Mouse (Mus musculus): ENCODE data around the gene Klk1b8. TPM values are rescaled to one million over a fixed set of nuclear protein-coding genes. Genes with fewer than 3 reads are reported as not detected.

Gene Klk1b8
- total and polyA plus RNA-seq, 3 experiments: not detected

DNA sequence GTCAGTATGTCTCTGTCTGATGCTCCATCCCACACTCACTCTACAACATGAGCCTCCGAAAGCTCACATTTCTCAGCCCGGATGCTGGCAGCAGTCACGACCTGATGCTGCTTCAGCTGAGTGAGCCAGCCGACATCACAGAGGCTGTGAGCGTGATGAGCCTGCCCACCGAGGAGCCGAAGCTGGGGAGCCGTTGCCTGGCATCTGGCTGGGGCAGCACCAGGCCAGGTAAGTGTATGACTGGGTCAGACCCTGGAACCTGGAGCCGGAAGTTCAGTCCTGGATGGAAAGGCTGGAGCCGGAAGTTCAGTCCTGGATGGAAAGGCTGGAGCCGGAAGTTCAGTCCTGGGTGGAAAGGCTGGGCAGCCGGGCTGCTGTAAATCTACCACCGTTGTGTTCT lies 32.0 kb upstream of the Klk1b8 start:
- H3K27me3 ChIP-seq (replicated peaks): peaks cover 78% of the 10 kb centered on the region
- no peak overlapping the region for H3K4me2 ChIP-seq (ENCODE audit: insufficient read depth, low read depth, poor library complexity, severe bottlenecking)
- H3K9ac ChIP-seq (ENCODE audit: insufficient read depth, low read depth): no peak overlapping the region
- H3K27ac ChIP-seq (ENCODE audit: insufficient read depth, low read depth): no peak overlapping the region
- H3K36me3 ChIP-seq (replicated peaks in 1 of 2; ENCODE audit: control insufficient read depth in 1 of 2, insufficient read depth in 1 of 2, low read length in 1 of 2): no peaks in the 10 kb centered on the region
- peaks cover 0 to 8% of the 10 kb centered on the region in 2 experiments; a peak in 2 of 4 replicates for H3K4me1 ChIP-seq (ENCODE audit: control insufficient read depth in 1 of 2, insufficient read depth in 2 of 2)
- no peaks in the 10 kb centered on the region for H3K79me2 ChIP-seq (replicated peaks; ENCODE audit: control insufficient read depth, extremely low read depth, insufficient read depth, poor library complexity, severe bottlenecking)
- H3K9me3 ChIP-seq (replicated peaks; ENCODE audit: low read length): no peaks in the 10 kb centered on the region
- in situ Hi-C loops (cut with MboI; ENCODE audit: low pct_ligation_motif_present, low pct_unique_long_range_greater_than_20kb, low sequenced_read_pairs): no loop called here
- TF ChIP-seq CTCF (conservative IDR thresholded peaks at IDR 0.05 in 1 of 2, IDR thresholded peaks at IDR 0.05 in 1 of 2; ENCODE audit: low read depth in 2 of 2, low read length in 2 of 2) (no peak), MAFK (IDR thresholded peaks at IDR 0.05; ENCODE audit: insufficient replicate concordance, low read length) (no peak), IRF4 (IDR thresholded peaks at IDR 0.05; ENCODE audit: low read depth, low read length) (no peak), USF1 (IDR thresholded peaks at IDR 0.05; ENCODE audit: low read depth, low read length) (no peak), RCOR1 (conservative IDR thresholded peaks at IDR 0.05; ENCODE audit: low read depth, low read length) (no peak), POLR2A (IDR thresholded peaks at IDR 0.05; ENCODE audit: low read depth, low read length) (no peak), ZKSCAN1 (IDR thresholded peaks at IDR 0.05; ENCODE audit: borderline replicate concordance, low read depth, low read length) (no peak), GABPA (IDR thresholded peaks at IDR 0.05; ENCODE audit: insufficient replicate concordance, low read depth, low read length) (no peak), SIN3A (IDR thresholded peaks at IDR 0.05; ENCODE audit: low read length) (no peak), CHD2 (IDR thresholded peaks at IDR 0.05; ENCODE audit: low read length) (no peak), HCFC1 (IDR thresholded peaks at IDR 0.05; ENCODE audit: low read depth, low read length) (no peak), TBP (conservative IDR thresholded peaks at IDR 0.05; ENCODE audit: low read depth, low read length) (no peak), UBTF (IDR thresholded peaks at IDR 0.05; ENCODE audit: low read depth, low read length) (no peak), ELF1 (IDR thresholded peaks at IDR 0.05; ENCODE audit: low read depth, low read length) (no peak), POLR2AphosphoS2 (IDR thresholded peaks at IDR 0.05; ENCODE audit: low read depth, low read length) (no peak), JUND (conservative IDR thresholded peaks at IDR 0.05; ENCODE audit: low read depth, low read length) (no peak), USF2 (conservative IDR thresholded peaks at IDR 0.05; ENCODE audit: low read depth, low read length) (no peak)
- dilution Hi-C loops (cut with MboI; ENCODE audit: extremely low pct_ligation_motif_present, extremely low pct_unique_long_range_greater_than_20kb, low sequenced_read_pairs): no loop called here
- no peak overlapping the region for H3K4me3 ChIP-seq (replicated peaks in 1 of 3; ENCODE audit: low read depth in 2 of 3, low read length in 2 of 3, poor library complexity in 1 of 3)
- no peak for DNase-seq (ENCODE audit: extremely low read depth)

DNA sequence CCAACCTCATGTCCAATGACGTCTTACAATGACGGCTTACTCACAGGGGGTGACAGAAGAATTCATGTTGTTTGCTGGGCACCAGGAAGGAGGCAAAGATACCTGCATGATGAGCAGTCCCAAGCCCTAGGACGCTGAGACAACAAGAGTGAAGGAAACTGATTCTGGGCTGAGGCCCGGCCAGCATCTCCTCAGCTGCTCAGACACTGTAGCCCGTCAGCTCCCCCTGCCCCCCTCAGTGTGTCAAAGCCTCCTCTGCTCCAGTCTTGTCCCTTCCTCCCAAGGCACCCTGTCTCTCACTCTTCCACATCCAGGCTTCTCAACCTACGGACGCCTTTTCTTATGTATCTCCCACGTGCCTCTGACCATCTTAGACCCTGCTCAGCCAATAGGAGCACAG lies 31.6 kb upstream of the Klk1b8 start:
- Histone ChIP-seq H3K79me2 (replicated peaks; ENCODE audit: control insufficient read depth, extremely low read depth, insufficient read depth, poor library complexity, severe bottlenecking) (no peaks in the 10 kb centered on the region), H3K9ac (ENCODE audit: insufficient read depth, low read depth) (no peak overlapping the region), H3K27ac (ENCODE audit: insufficient read depth, low read depth) (no peak overlapping the region), H3K9me3 (replicated peaks; ENCODE audit: low read length) (no peaks in the 10 kb centered on the region), H3K4me1 (ENCODE audit: control insufficient read depth in 1 of 2, insufficient read depth in 2 of 2) (peaks cover 0 to 8% of the 10 kb centered on the region in 2 experiments; a peak in 2 of 4 replicates), H3K36me3 (replicated peaks in 1 of 2; ENCODE audit: control insufficient read depth in 1 of 2, insufficient read depth in 1 of 2, low read length in 1 of 2) (no peaks in the 10 kb centered on the region), H3K4me3 (replicated peaks in 1 of 3; ENCODE audit: low read depth in 2 of 3, low read length in 2 of 3, poor library complexity in 1 of 3) (no peak overlapping the region), H3K4me2 (ENCODE audit: insufficient read depth, low read depth, poor library complexity, severe bottlenecking) (no peak overlapping the region), H3K27me3 (replicated peaks) (peaks cover 82% of the 10 kb centered on the region)
- in situ Hi-C loops (cut with MboI; ENCODE audit: low pct_ligation_motif_present, low pct_unique_long_range_greater_than_20kb, low sequenced_read_pairs): no loop called here
- no peak for DNase-seq (ENCODE audit: extremely low read depth)
- dilution Hi-C loops (cut with MboI; ENCODE audit: extremely low pct_ligation_motif_present, extremely low pct_unique_long_range_greater_than_20kb, low sequenced_read_pairs): no loop called here
- TF ChIP-seq CHD1 (IDR thresholded peaks at IDR 0.05; ENCODE audit: low read depth, low read length): no peak
- TF ChIP-seq CTCF (conservative IDR thresholded peaks at IDR 0.05 in 1 of 2, IDR thresholded peaks at IDR 0.05 in 1 of 2; ENCODE audit: low read depth in 2 of 2, low read length in 2 of 2): no peak
- TF ChIP-seq CHD2 (IDR thresholded peaks at IDR 0.05; ENCODE audit: low read length): no peak
- no peak for TF ChIP-seq BHLHE40 (IDR thresholded peaks at IDR 0.05; ENCODE audit: low read depth, low read length)
- no peak for TF ChIP-seq KAT2A (IDR thresholded peaks at IDR 0.05; ENCODE audit: insufficient replicate concordance, low read length)
- no peak for TF ChIP-seq MAX (IDR thresholded peaks at IDR 0.05; ENCODE audit: low read length)
- TF ChIP-seq E2F4 (IDR thresholded peaks at IDR 0.05; ENCODE audit: insufficient replicate concordance, low read depth, low read length): no peak
- no peak for TF ChIP-seq RCOR1 (conservative IDR thresholded peaks at IDR 0.05; ENCODE audit: low read depth, low read length)
- TF ChIP-seq TBP (conservative IDR thresholded peaks at IDR 0.05; ENCODE audit: low read depth, low read length): no peak
- no peak for TF ChIP-seq POLR2A (IDR thresholded peaks at IDR 0.05; ENCODE audit: low read depth, low read length)
- no peak for TF ChIP-seq JUN (IDR thresholded peaks at IDR 0.05; ENCODE audit: insufficient read depth, low read depth, low read length)
- no peak for TF ChIP-seq NELFE (IDR thresholded peaks at IDR 0.05; ENCODE audit: low read depth, low read length)
- TF ChIP-seq MAZ (IDR thresholded peaks at IDR 0.05; ENCODE audit: low read depth, low read length): no peak
- TF ChIP-seq USF1 (IDR thresholded peaks at IDR 0.05; ENCODE audit: low read depth, low read length): no peak

All from CH12.LX (cell line).